Mouse (Mus musculus) forebrain, embryonic 12.5 days (tissue): Measurements from ENCODE around the gene Slc4a1. TPM values are rescaled to one million over a fixed set of nuclear protein-coding genes. Genes with fewer than 3 reads are reported as not detected.

Source experiments
- ATAC-seq: fragments of 200-750 bp; cut with Nextera tagmentation; 2 replicates; pipeline ENCODE4 v1.8.0; 2017; ENCODE audit warnings: moderate TSS enrichment; ENCODE audit not compliant: low FRiP score
- H3K27ac ChIP-seq: fragments of 300-500 bp; sonication (generic); 2 replicates; pipeline ENCODE4 v1.5.1; 2016; ENCODE audit warnings: mild to moderate bottlenecking
- H3K27me3 ChIP-seq: fragments of 300-500 bp; sonication (generic); 2 replicates; pipeline ENCODE4 v1.6.1; 2016; ENCODE audit warnings: mild to moderate bottlenecking
- H3K36me3 ChIP-seq: fragments of 300-500 bp; sonication (generic); replicated peaks from 2 replicates; pipeline ENCODE4 v1.6.1; 2016; ENCODE audit warnings: mild to moderate bottlenecking
- H3K4me1 ChIP-seq: fragments of 300-500 bp; sonication (generic); 2 replicates; pipeline ENCODE4 v1.6.1; 2016
- H3K4me2 ChIP-seq: fragments of 300-500 bp; sonication (generic); 2 replicates; pipeline ENCODE4 v1.6.1; 2016; ENCODE audit warnings: mild to moderate bottlenecking, moderate library complexity
- H3K4me3 ChIP-seq: fragments of 300-500 bp; sonication (generic); replicated peaks from 2 replicates; pipeline ENCODE4 v1.5.1; 2016; ENCODE audit warnings: mild to moderate bottlenecking
- H3K9ac ChIP-seq: fragments of 300-500 bp; sonication (generic); 2 replicates; pipeline ENCODE4 v1.6.1; 2016; ENCODE audit warnings: mild to moderate bottlenecking
- H3K9me3 ChIP-seq: fragments of 300-500 bp; sonication (generic); 2 replicates; pipeline ENCODE4 v1.6.1; 2016
- WGBS: fragments of 180-500 bp; shearing (Covaris S2); methylation state at CpG from one replicate; pipeline ENCODE4 v1.1.7; 2016; 5-methylcytosine and 5-hydroxymethylcytosine counted together
- polyA plus RNA-seq: library from polyadenylated mRNA; unstranded; fragments of >200 nt; fragmentation: Nextera tagmentation; extraction: Ambion mirVana; gene quantifications from 2 replicates; pipeline ENCODE4 v1.2.1, GENCODE M21; 2016

Gene Slc4a1
- polyA plus RNA-seq, 1 experiment from 2014 or later = 25.7 TPM

DNA sequence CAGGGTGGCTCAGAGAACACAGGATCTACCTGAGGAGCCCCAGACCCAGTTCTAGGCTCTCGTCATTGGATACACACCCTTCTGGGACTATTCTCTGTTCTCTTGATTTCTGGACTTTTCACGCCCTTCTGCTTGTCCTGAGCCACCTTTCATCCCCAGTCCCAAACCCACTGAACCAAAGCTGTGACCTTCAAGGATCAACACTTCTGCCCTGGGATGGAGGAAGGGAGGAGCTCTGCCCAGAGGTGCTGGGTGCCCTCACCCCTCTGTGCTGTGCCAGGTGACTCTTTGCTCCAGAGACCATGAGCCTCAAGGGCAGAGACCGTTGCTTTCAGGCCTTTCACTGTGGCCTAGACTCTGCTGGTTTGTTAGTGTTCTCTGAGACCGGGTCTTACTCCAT lies 3.3 kb upstream of the Slc4a1 start:
- ATAC-seq = no peak
- WGBS = 70% methylated on average over 4 of the region's 4 CpGs
- H3K36me3 ChIP-seq = no peaks in the 10 kb centered on the region

DNA sequence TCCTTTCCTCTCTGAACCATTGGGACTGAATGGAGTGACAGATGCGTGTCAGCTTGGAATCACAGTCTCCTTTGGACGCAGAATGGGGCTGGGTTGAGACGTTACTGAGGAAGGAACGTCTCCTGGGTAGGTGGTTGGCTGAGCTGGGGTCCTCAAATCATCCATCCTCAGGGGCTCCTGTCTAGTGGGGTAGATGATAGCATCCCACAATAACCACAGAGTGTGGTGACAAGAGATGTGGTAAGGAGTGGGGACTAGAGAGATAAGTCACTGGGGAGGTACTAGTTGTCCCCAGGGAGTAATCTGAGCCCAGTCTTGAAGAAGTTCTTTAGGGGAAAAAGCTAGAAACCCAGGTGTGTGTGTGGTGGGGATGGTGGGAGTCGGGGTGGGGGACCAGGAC lies 2.3 kb upstream of the Slc4a1 start:
- H3K4me2 ChIP-seq = no peak overlapping the region
- H3K9me3 ChIP-seq = no peaks in the 10 kb centered on the region
- no peaks in the 10 kb centered on the region for H3K4me1 ChIP-seq
- no peak overlapping the region for H3K9ac ChIP-seq
- H3K4me3 ChIP-seq = no peak overlapping the region
- no peak for ATAC-seq
- no peak overlapping the region for H3K27ac ChIP-seq
- no peaks in the 10 kb centered on the region for H3K36me3 ChIP-seq
- H3K27me3 ChIP-seq = 0 out of 2 replicates have a peak, but pooled peaks cover 8% of the 10 kb centered on the region
- 82% methylated on average over 5 of the region's 5 CpGs for WGBS

More for the DNA sequence above, 3.3 kb upstream of the Slc4a1 start:
- no peaks in the 10 kb centered on the region for H3K9me3 ChIP-seq
- peaks cover 12% of the 10 kb centered on the region; the same call in 1 of the 2 replicates for H3K27me3 ChIP-seq
- H3K4me3 ChIP-seq = no peak overlapping the region
- H3K4me1 ChIP-seq = no peaks in the 10 kb centered on the region
- no peak overlapping the region for H3K27ac ChIP-seq
- H3K4me2 ChIP-seq = no peak overlapping the region
- H3K9ac ChIP-seq = no peak overlapping the region

DNA sequence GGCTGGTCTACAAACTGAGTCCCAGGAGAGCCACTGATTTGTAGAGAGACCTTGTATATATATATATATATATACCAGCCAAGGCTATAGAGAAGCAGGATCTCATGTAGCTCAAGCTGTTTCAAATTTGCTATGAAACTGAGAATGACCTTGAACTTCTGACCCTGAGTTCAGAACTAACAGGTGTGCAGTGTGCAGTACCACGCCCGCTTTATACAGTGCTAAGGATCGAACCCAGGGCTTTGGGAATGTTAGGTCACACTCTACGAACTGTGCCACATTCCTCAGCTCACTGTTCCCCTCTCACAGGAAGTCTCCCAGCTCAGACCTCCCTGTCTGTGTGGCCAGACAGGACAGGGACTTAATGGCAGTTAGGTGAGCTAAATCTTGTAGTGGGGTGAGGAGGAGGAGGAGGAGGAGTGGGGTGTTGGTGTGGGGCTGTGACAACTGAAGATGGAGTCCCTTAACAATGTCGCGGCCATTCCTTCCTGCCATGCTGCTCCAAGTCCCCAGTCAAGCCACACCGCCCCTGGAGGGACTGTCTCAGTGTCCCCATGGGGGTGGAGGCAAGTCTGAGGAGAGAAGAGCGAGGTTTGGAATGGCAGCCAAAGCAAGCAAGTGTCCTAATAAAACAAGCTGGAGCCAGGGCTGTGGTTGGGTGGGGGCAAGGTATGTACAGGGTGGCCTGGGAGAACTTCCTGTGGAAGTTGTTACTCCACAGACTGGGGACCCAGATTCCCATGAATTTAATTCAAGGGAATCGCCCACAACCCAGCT lies 1.7 kb upstream of the Slc4a1 start:
- no peak for ATAC-seq
- no peak overlapping the region for H3K27ac ChIP-seq
- H3K27me3 ChIP-seq = 0 out of 2 replicates have a peak, but pooled peaks cover 6% of the 10 kb centered on the region

DNA sequence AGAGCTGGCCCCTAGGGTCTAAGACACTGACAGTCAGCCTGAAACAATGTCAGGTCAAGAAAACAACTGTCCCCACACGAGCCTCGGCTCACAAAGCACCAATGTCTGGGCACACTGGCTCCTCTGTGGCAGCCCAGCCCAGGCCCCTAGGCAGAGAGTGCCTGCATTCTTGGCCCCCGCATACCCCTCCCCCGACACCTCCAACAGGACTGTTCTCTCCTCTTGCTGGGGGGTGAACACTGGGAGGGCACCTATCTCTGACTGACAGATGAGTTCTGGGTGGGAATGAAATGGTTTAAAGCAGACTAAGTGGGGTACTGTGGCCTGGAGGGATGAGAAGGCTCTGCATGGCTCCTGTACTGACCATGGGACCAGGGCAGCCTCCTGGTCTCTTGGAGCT lies 304 bp downstream of the Slc4a1 start:
- no peak for ATAC-seq
- Histone ChIP-seq H3K4me3 (no peak overlapping the region), H3K27ac (no peak overlapping the region), H3K36me3 (no peaks in the 10 kb centered on the region), H3K9ac (no peak overlapping the region), H3K9me3 (no peaks in the 10 kb centered on the region), H3K4me2 (no peak overlapping the region), H3K27me3 (no peaks in the 10 kb centered on the region), H3K4me1 (no peaks in the 10 kb centered on the region)
- 60% methylated on average over 4 of the region's 4 CpGs for WGBS

More for the DNA sequence above, 1.7 kb upstream of the Slc4a1 start:
- Histone ChIP-seq H3K4me1 (no peaks in the 10 kb centered on the region), H3K36me3 (no peaks in the 10 kb centered on the region), H3K4me3 (no peak overlapping the region), H3K9me3 (no peaks in the 10 kb centered on the region), H3K4me2 (no peak overlapping the region), H3K9ac (no peak overlapping the region)
- 82% methylated on average over 9 of the region's 9 CpGs for WGBS

DNA sequence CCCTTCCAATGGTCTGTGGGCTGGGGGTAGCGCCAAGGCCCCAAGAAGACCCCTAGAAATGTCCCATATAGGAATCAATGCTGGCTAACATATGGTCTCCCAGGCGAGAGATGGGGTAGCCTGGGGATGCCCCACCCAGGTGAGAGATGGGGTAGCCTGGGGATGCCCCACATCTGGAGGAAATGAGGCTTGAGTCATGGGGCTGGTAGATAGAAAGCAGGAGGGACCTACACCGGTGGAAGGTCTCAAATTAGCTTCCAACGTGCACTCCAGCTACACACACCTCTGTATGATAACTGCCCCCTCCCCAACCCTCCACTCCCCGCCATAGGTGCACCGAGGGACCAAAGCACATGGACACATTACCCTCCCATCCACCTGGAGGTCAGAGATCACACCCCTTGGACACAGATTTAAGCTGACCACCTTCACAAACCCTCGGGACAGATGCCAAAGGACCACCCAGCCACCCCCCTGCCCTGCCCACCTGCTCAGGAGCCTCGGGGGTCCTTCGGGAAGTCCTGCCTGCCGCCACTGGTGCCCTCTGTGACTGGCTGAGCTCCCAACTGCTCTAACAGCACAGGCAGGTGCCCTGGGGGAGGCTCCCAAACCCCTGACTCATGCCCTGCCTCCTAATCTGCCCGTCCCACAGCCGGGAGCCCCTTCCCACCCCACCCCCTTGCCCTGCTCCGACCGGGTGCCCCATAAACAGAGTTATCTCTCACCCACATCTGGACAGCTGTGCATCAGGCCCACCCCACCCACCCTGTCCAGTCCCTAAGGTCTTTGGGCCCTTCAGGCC lies 1.2 kb downstream of the Slc4a1 start:
- Histone ChIP-seq H3K4me3 (no peak overlapping the region), H3K9ac (peak overlapping the region; percentile 12; the same call in 1 of the 2 replicates), H3K9me3 (no peaks in the 10 kb centered on the region), H3K27ac (no peak overlapping the region), H3K36me3 (no peaks in the 10 kb centered on the region), H3K27me3 (no peaks in the 10 kb centered on the region), H3K4me1 (no peaks in the 10 kb centered on the region), H3K4me2 (no peak overlapping the region)
- WGBS = 75% methylated on average over 14 of the region's 14 CpGs
- ATAC-seq = no peak; the same call in 1 of the 2 replicates

DNA sequence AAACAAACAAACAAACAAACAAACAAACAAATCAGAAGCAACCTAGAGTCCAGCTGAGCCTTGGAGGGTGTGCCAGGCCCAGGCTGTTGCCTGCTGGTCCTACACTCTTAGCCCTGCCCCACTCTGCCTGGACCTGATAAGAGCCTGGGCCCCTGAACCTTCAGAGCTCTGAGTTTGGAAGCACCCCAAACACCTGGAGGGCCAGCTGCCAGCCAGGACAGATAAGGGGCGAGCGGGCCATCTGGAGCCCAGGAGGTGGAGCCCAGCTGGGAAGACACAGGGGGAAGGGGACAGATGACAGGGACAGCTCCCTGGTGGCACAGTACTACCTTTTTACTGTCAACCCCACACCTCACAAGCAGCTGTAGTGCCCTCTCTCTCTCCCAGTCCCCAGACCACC lies 2.4 kb downstream of the Slc4a1 start:
- Histone ChIP-seq H3K36me3 (no peaks in the 10 kb centered on the region), H3K4me1 (no peaks in the 10 kb centered on the region), H3K27ac (no peak overlapping the region), H3K4me2 (no peak overlapping the region), H3K9ac (no peak overlapping the region), H3K9me3 (no peaks in the 10 kb centered on the region), H3K4me3 (no peak overlapping the region), H3K27me3 (no peaks in the 10 kb centered on the region)
- WGBS = 60% methylated on average over 2 of the region's 2 CpGs
- ATAC-seq = no peak

DNA sequence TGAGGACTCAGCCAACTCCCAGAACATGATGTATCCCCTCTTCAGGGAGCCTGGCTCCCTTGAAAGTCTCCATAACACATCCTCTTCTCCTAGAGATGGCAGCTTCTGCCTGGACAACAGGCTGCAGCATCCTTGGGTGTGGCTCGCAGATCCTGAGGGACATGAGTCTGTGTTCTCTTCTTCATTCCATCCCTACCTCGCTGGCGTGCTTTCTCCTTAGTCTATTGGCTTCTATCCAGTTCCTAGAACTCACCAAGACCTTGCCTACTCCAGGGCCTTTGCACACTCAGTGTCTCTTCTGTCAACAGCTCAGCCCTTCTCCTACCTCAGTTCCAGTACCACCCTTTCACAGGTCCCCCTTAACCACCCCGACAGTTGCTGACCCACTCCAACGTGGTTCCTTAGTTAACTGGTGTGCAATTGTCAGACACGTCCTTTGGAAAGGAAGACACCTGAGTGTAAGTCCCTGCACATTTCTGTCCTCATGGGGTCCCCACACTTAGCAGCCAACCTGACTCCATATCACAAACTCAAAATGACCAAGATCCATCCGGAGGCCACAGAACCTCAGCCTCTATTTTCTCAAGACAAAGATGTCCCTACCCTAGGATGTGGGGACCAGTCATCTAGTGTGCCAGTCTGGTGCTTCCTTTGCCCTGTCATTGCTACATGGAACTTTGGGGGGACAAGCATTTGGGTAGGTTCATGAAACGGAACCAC lies 4.1 kb downstream of the Slc4a1 start:
- Histone ChIP-seq H3K9ac (no peak overlapping the region), H3K4me2 (no peak overlapping the region), H3K36me3 (no peaks in the 10 kb centered on the region), H3K27ac (no peak overlapping the region), H3K9me3 (no peaks in the 10 kb centered on the region), H3K4me3 (no peak overlapping the region), H3K27me3 (peaks cover 9% of the 10 kb centered on the region), H3K4me1 (no peaks in the 10 kb centered on the region)
- ATAC-seq = no peak
- WGBS = 89% methylated on average over 8 of the region's 8 CpGs

DNA sequence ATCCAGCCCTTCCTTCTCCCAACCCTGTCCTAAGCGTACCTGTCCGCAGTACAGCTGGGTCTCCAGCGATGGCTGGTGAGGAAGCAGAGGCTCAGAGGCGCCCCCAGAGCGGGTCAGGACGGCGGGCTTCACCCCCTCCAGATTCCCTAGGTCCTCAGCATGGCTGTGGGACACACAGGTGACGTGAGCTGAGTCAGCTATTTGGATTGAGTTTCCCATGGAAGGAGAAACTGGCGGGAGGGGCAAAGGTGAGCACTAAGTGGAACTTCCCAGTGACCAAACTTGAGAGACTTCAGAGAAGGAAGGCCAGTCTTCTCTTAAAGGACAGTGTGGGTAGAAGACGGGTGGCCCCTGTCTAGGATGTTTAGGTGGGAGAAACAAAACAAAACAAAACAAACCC lies 7.6 kb downstream of the Slc4a1 start:
- Histone ChIP-seq H3K27ac (no peak overlapping the region), H3K9me3 (no peaks in the 10 kb centered on the region), H3K4me3 (no peak overlapping the region), H3K27me3 (peaks cover 9% of the 10 kb centered on the region), H3K4me2 (no peak overlapping the region), H3K4me1 (no peaks in the 10 kb centered on the region), H3K36me3 (no peaks in the 10 kb centered on the region), H3K9ac (no peak overlapping the region)
- ATAC-seq = no peak
- 72% methylated on average over 10 of the region's 10 CpGs for WGBS

DNA sequence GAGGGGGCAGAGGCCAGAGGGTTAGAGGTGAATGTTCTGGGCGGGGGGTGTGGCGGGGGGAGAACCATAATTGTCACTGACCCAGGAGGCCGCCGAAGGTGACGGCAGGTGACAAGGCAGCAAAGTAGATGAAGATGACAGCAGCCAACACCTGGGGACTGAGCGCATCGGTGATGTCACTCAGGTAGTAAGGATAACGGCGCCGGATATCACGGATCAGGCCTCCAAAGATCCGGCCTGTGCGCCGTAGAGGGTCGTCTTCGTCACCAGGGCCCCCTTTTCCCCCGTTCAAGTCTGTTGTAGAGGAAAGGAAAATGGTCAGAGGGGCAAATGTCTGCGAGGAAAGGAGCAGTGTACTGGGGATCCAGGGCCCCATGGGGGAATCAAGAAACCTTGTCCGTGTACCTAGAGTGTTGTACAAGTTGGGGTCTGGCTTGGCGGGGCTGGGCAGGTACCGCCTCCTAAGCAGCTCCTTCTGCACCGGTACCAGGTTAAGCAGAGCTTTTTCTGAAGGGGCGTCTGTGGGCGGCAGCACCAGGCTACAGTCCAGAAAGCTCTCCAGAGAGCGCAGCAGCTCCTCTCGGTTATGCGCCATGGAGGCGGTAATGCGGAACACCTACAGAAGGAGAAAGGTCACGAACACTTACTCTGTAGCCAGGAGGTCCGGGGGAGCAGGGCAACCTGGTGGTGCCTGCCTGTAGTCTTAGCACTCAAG lies 9.2 kb downstream of the Slc4a1 start:
- Histone ChIP-seq H3K9ac (no peak overlapping the region), H3K4me2 (no peak overlapping the region), H3K4me3 (no peak overlapping the region), H3K9me3 (no peaks in the 10 kb centered on the region), H3K4me1 (no peaks in the 10 kb centered on the region), H3K27me3 (peaks cover 14% of the 10 kb centered on the region), H3K36me3 (no peaks in the 10 kb centered on the region), H3K27ac (no peak overlapping the region)
- no peak for ATAC-seq
- WGBS = 78% methylated on average over 29 of the region's 31 CpGs

DNA sequence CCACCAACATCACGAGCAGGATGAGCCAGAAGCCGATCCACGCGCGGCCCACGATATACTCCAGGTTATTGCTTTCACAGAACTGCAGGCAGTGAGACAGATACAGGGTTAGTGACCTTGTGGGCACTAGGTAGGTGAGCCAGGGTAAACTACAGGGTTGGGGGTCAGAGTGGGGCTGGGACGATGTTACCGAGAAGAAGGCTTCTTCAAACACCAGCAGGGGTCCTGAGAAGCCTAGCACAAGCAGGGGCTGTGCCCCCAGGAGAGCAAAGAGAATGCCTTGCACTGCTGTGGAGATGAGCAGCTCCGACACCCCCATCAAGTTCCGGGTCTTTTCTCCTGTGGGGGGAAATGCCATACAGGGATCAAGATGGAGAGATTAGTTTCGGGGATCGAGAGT lies 9.8 kb downstream of the Slc4a1 start:
- H3K27ac ChIP-seq = no peak overlapping the region
- no peak overlapping the region for H3K4me2 ChIP-seq
- H3K9me3 ChIP-seq = no peaks in the 10 kb centered on the region
- no peak for ATAC-seq
- no peak overlapping the region for H3K4me3 ChIP-seq
- H3K9ac ChIP-seq = no peak overlapping the region
- peaks cover 14% of the 10 kb centered on the region for H3K27me3 ChIP-seq
- H3K4me1 ChIP-seq = no peaks in the 10 kb centered on the region
- no peaks in the 10 kb centered on the region for H3K36me3 ChIP-seq
- 82% methylated on average over 12 of the region's 12 CpGs for WGBS

DNA sequence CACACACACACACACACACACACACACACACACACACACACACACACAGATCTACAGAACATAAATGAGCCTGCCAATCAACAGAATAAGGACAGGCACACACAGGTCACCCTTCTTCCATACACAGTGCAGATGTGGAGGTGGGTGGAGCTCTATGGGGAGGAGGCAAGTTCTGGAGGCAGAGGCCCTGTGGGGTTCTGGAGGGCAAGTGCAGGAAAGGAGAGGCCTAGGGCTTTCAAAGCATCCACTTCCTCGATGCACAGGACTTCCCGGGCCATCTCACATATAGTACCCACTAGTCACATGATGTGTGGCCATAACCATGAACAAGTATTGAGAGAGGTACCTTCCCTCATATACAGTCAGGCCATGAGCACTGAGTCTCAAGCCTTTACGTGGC lies 10.5 kb downstream of the Slc4a1 start:
- Histone ChIP-seq H3K4me2 (no peak overlapping the region), H3K4me1 (no peaks in the 10 kb centered on the region), H3K9me3 (no peaks in the 10 kb centered on the region), H3K27me3 (peaks cover 14% of the 10 kb centered on the region), H3K9ac (no peak overlapping the region), H3K4me3 (no peak overlapping the region), H3K27ac (no peak overlapping the region), H3K36me3 (no peaks in the 10 kb centered on the region)
- WGBS = 80% methylated on average over 3 of the region's 3 CpGs
- no peak for ATAC-seq

DNA sequence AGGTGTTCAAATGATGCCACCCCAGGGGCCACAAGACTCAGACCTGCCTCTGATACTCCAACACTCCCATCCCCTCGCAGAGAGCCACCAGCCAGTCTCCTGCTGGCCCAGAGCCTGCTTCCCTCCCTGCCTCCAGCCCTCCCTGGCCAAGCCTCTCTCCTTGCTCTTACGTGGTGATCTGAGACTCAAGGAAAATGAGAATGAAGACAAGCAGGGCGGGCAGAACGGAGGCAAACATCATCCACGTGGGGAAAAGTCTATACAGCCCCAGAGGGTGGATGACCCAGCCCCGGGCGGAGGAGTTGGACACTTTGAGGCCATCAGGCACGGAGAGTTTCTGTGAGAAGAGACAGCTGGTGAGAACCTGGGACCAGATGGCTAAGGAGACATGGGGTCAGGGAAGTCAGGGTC lies 13.0 kb downstream of the Slc4a1 start:
- Histone ChIP-seq H3K9me3 (no peaks in the 10 kb centered on the region), H3K36me3 (no peaks in the 10 kb centered on the region), H3K27me3 (peaks cover 14% of the 10 kb centered on the region), H3K4me2 (no peak overlapping the region), H3K27ac (no peak overlapping the region), H3K4me1 (no peaks in the 10 kb centered on the region), H3K9ac (no peak overlapping the region), H3K4me3 (no peak overlapping the region)
- WGBS = 52% methylated on average over 8 of the region's 8 CpGs
- ATAC-seq = no peak
